Mouse (Mus musculus) limb, embryonic 12.5 days (tissue): ENCODE data around the gene Ier2. TPM values are rescaled to one million over a fixed set of nuclear protein-coding genes. Genes with fewer than 3 reads are reported as not detected.

Experiments used
- ATAC-seq: fragments of 200-750 bp; cut with Nextera tagmentation; 2 replicates; pipeline ENCODE4 v1.8.0; 2017; ENCODE audit warnings: low read depth, moderate TSS enrichment; ENCODE audit not compliant: insufficient number of reproducible peaks, insufficient read depth, low FRiP score, low TSS enrichment
- H3K27ac ChIP-seq: fragments of 300-500 bp; sonication (generic); 2 replicates; pipeline ENCODE4 v1.5.1; 2016; ENCODE audit warnings: mild to moderate bottlenecking, moderate library complexity
- H3K27me3 ChIP-seq: fragments of 300-500 bp; sonication (generic); 2 replicates; pipeline ENCODE4 v1.6.1; 2016; ENCODE audit warnings: mild to moderate bottlenecking, moderate library complexity
- H3K36me3 ChIP-seq: fragments of 300-500 bp; sonication (generic); 2 replicates; pipeline ENCODE4 v1.6.1; 2016; ENCODE audit warnings: mild to moderate bottlenecking, moderate library complexity
- H3K4me1 ChIP-seq: fragments of 300-500 bp; sonication (generic); replicated peaks from 2 replicates; pipeline ENCODE4 v1.6.1; 2016
- H3K4me2 ChIP-seq: fragments of 300-500 bp; sonication (generic); 2 replicates; pipeline ENCODE4 v1.6.1; 2016; ENCODE audit warnings: mild to moderate bottlenecking, moderate library complexity
- H3K4me3 ChIP-seq: fragments of 300-500 bp; sonication (generic); replicated peaks from 2 replicates; pipeline ENCODE4 v1.5.1; 2016; ENCODE audit warnings: mild to moderate bottlenecking
- H3K9ac ChIP-seq: fragments of 300-500 bp; sonication (generic); replicated peaks from 2 replicates; pipeline ENCODE4 v1.6.1; 2016; ENCODE audit warnings: mild to moderate bottlenecking, moderate library complexity
- H3K9me3 ChIP-seq: fragments of 300-500 bp; sonication (generic); 2 replicates; pipeline ENCODE4 v1.6.1; 2016; ENCODE audit warnings: mild to moderate bottlenecking, moderate library complexity
- WGBS: fragments of 180-500 bp; shearing (Covaris S2); methylation state at CpG from one replicate; pipeline ENCODE4 v1.1.7; 2016; 5-methylcytosine and 5-hydroxymethylcytosine counted together
- polyA plus RNA-seq: library from polyadenylated mRNA; unstranded; fragments of >200 nt; fragmentation: Nextera tagmentation; extraction: Ambion mirVana; gene quantifications from 2 replicates; pipeline ENCODE4 v1.2.1, GENCODE M21; 2016

Ier2 gene
- polyA plus RNA-seq, 1 experiment from 2014 or later, result 144 TPM

GRCm38 (mm10) chr8:84650213-84650612 is 12.4 kb downstream of the Ier2 start:
- WGBS, result 38% methylated on average over 3 of the region's 3 CpGs
- H3K9ac ChIP-seq, result no peak overlapping the region
- no peaks in the 10 kb centered on the region for H3K27me3 ChIP-seq
- no peak overlapping the region for H3K4me2 ChIP-seq
- H3K9me3 ChIP-seq, result no peaks in the 10 kb centered on the region
- no peaks in the 10 kb centered on the region for H3K36me3 ChIP-seq
- peak overlapping the region; percentile 89 for H3K27ac ChIP-seq
- peaks cover 34% of the 10 kb centered on the region for H3K4me1 ChIP-seq
- H3K4me3 ChIP-seq, result no peak overlapping the region
- no peak; the same call in 1 of the 2 replicates for ATAC-seq

- peak overlapping the region; percentile 51 for H3K4me2 ChIP-seq
- H3K36me3 ChIP-seq, result no peaks in the 10 kb centered on the region
- 2% methylated on average over 14 of the region's 14 CpGs for WGBS
- H3K27me3 ChIP-seq, result no peaks in the 10 kb centered on the region
- 0 out of 2 replicates have a peak overlapping the region, but pooled peaks have one; percentile 27 for H3K9ac ChIP-seq
- H3K27ac ChIP-seq, result peak overlapping the region; percentile 81
- peaks cover 22% of the 10 kb centered on the region for H3K4me1 ChIP-seq
- no peak for ATAC-seq
- peak overlapping the region; percentile 29 for H3K4me3 ChIP-seq
- H3K9me3 ChIP-seq, result no peaks in the 10 kb centered on the region
These were observed 15.2 kb downstream of the Ier2 start for GRCm38 (mm10) chr8:84647461-84647901.

- Histone ChIP-seq H3K4me2 (peak overlapping the region; percentile 51; the same call in 1 of the 2 replicates), H3K27ac (peak overlapping the region; percentile 81), H3K9me3 (no peaks in the 10 kb centered on the region), H3K27me3 (no peaks in the 10 kb centered on the region), H3K36me3 (no peaks in the 10 kb centered on the region), H3K4me3 (no peak overlapping the region), H3K4me1 (peaks cover 22% of the 10 kb centered on the region), H3K9ac (no peak overlapping the region)
- no peak for ATAC-seq
- WGBS, result 58% methylated on average over 6 of the region's 6 CpGs
These were observed 15.9 kb downstream of the Ier2 start for GRCm38 (mm10) chr8:84646800-84647199.

DNA sequence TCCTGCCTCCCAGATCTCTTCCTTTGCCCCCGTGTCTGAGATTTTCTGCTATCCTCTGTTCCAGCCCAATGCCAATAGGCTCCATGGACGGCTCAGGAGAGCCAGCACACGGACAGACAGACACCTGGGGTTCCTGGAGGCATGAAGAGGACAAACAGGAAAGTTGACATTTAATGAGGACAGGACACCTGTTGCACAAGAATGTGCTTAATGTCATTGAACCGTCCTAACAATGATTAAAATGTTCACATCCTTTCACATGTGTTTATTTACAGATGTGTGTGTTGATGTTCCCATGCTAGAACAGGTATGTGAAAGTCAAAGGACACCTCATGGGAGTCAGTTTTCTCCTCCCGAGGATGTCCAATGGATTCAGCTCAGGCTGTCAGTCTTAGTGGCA is 19.6 kb downstream of the Ier2 start:
- no peak for ATAC-seq
- Histone ChIP-seq H3K36me3 (no peaks in the 10 kb centered on the region), H3K4me2 (no peak overlapping the region), H3K9me3 (no peaks in the 10 kb centered on the region), H3K27me3 (no peaks in the 10 kb centered on the region), H3K9ac (no peak overlapping the region), H3K27ac (no peak overlapping the region), H3K4me1 (peaks cover 20% of the 10 kb centered on the region), H3K4me3 (no peak overlapping the region)
- 66% methylated on average over 5 of the region's 5 CpGs for WGBS

GRCm38 (mm10) chr8:84641578-84642361 is 20.9 kb downstream of the Ier2 start:
- 92% methylated on average over 1 of the region's 1 CpGs for WGBS
- H3K4me1 ChIP-seq, result peaks cover 25% of the 10 kb centered on the region
- no peaks in the 10 kb centered on the region for H3K9me3 ChIP-seq
- no peak overlapping the region for H3K4me3 ChIP-seq
- H3K4me2 ChIP-seq, result no peak overlapping the region
- 0 out of 2 replicates have a peak overlapping the region, but pooled peaks have one; percentile 25 for H3K27ac ChIP-seq
- ATAC-seq, result no peak
- no peak overlapping the region for H3K9ac ChIP-seq
- H3K27me3 ChIP-seq, result no peaks in the 10 kb centered on the region
- H3K36me3 ChIP-seq, result no peaks in the 10 kb centered on the region

DNA sequence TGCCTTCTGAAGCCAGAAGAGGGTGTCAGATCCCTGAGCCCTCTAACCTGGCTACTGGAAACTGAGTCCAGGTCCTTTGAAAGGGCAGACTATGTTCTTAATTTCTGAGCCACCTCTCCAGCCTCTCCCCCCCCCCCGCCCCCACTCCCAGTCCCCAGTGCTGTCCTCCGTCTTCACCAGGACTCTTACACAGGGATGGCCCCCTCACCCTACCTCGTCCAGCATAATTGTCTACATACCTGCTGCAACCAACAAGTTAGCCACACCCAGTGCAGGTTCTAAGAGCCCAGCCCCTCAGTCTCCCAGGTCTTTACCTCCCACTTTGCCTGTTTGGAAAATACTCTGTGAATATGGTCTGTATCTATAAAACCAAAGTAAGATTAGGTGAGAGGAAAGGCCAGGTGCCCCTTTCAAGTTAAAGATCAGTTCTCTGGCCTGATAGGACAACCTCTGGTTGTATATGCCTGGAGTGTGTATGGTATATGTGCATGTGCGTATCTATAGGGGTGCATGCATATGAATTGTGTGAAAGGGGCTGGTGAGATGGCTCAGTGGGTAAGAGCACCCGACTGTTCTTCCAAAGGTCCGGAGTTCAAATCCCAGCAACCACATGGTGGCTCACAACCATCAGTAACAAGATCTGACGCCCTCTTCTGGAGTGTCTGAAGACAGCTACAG is 21.9 kb downstream of the Ier2 start:
- Histone ChIP-seq H3K9me3 (no peaks in the 10 kb centered on the region), H3K4me1 (peaks cover 35% of the 10 kb centered on the region), H3K27ac (no peak overlapping the region), H3K4me2 (peak overlapping the region; percentile 40), H3K27me3 (no peaks in the 10 kb centered on the region), H3K9ac (no peak overlapping the region), H3K36me3 (no peaks in the 10 kb centered on the region), H3K4me3 (no peak overlapping the region)
- WGBS, result 70% methylated on average over 7 of the region's 7 CpGs
- no peak for ATAC-seq

DNA sequence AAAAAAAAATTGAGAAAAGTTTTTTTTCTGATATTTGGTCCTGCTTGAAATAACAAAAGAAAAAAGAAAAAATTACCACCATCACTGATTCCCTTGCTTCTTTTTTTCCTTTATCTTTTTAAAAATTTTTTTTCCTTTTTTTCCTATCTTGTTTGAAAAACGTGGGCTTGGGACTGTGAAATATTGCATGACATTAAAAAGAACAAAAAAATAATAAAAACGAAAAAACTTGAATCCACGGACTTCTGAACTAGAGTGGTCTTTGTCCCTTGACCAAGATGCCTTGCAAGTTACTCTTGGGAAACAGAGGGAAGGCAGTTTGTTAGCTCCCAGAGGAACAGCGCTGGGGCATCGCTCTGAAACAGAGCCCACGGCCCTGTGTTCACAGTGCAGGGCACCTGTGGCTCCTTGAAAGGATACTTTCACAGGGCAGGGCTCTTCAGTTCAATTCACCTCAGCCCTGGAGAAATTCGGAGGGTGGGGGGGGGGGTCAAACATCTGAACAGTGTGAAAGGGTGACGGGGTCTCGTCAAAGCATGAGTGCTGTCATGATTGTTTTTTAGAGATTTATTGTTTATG is 22.6 kb downstream of the Ier2 start:
- peak overlapping the region; percentile 83; the same call in 1 of the 2 replicates for H3K9ac ChIP-seq

GRCm38 (mm10) chr8:84639162-84640009 is 23.3 kb downstream of the Ier2 start:
- under 1% methylated on average over 102 of the region's 106 CpGs for WGBS
- peak overlapping the region; percentile 57 for H3K4me3 ChIP-seq
- H3K36me3 ChIP-seq, result no peaks in the 10 kb centered on the region
- peak; percentile 92 for ATAC-seq
- H3K27me3 ChIP-seq, result no peaks in the 10 kb centered on the region
- peak overlapping the region; percentile 99 for H3K27ac ChIP-seq
- peak overlapping the region; percentile 72 for H3K4me2 ChIP-seq
- no peaks in the 10 kb centered on the region for H3K9me3 ChIP-seq
- peaks cover 49% of the 10 kb centered on the region for H3K4me1 ChIP-seq
- H3K9ac ChIP-seq, result peak overlapping the region; percentile 83

More for the DNA sequence above, 22.6 kb downstream of the Ier2 start:
- Histone ChIP-seq H3K36me3 (no peaks in the 10 kb centered on the region), H3K27ac (peak overlapping the region; percentile 99; the same call in 1 of the 2 replicates), H3K27me3 (no peaks in the 10 kb centered on the region), H3K9me3 (no peaks in the 10 kb centered on the region), H3K4me3 (peak overlapping the region; percentile 57), H3K4me2 (peak overlapping the region; percentile 72), H3K4me1 (peaks cover 42% of the 10 kb centered on the region)
- no peak for ATAC-seq
- WGBS, result 26% methylated on average over 9 of the region's 9 CpGs

DNA sequence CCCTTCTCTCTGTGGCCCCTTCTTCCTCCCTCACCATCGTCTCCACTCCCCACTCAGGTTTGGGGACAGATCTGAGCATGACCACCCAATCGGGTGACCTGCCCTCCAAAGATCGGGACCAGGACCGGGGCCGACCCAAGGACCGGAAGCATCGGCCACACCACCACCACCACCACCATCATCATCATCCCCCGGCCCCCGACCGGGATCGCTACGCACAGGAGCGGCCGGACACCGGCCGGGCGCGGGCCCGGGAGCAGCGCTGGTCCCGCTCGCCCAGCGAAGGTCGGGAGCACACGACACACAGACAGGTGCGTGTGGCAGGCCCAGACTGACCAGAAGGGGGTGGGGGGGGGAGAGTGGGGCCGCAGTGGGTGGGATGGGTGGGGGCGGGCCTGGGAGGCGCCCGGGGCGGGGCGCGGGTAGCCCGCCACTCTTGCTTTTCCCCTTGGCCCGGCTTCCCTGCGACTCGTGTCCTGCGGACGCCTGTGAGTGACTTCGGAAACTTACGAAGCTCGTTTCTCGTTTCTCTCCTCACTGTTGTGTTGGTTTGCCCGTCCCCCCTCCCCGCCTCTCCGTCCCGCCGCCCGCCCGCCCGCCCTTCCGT is 24.0 kb downstream of the Ier2 start:
- Histone ChIP-seq H3K4me2 (peak overlapping the region; percentile 72), H3K36me3 (no peaks in the 10 kb centered on the region), H3K27ac (peak overlapping the region; percentile 99), H3K4me3 (peak overlapping the region; percentile 57), H3K27me3 (no peaks in the 10 kb centered on the region), H3K9ac (peak overlapping the region; percentile 83), H3K4me1 (peaks cover 56% of the 10 kb centered on the region), H3K9me3 (no peaks in the 10 kb centered on the region)
- peak; percentile 17 for ATAC-seq
- 0% methylated on average over 49 of the region's 52 CpGs for WGBS

- H3K9me3 ChIP-seq, result no peaks in the 10 kb centered on the region
- peak overlapping the region; percentile 83 for H3K9ac ChIP-seq
- H3K4me2 ChIP-seq, result peak overlapping the region; percentile 72
- 17% methylated on average over 8 of the region's 8 CpGs for WGBS
- no peaks in the 10 kb centered on the region for H3K36me3 ChIP-seq
- H3K27me3 ChIP-seq, result no peaks in the 10 kb centered on the region
- peak overlapping the region; percentile 57 for H3K4me3 ChIP-seq
- H3K4me1 ChIP-seq, result peaks cover 58% of the 10 kb centered on the region
- peak overlapping the region; percentile 99 for H3K27ac ChIP-seq
- no peak for ATAC-seq
These were observed 24.6 kb downstream of the Ier2 start for GRCm38 (mm10) chr8:84637946-84638554.
